Mouse (Mus musculus) bone marrow, adult 2 months (tissue): ENCODE measurements around the gene Pcyox1. TPM values are rescaled to one million over a fixed set of nuclear protein-coding genes. Genes with fewer than 3 reads are reported as not detected.
"Not testable (repeated sequence)": the region's sequence is repeated elsewhere in the genome, so short reads cannot be mapped to it uniquely, and the experiment has no call there.

Source experiments
- H3K27ac ChIP-seq: fragments of 200-500 bp; 2 replicates; pipeline ENCODE4 v1.5.1; 2012; ENCODE audit warnings: low read depth, mild to moderate bottlenecking, control low read depth, inconsistent platforms, low read length; ENCODE audit not compliant: control insufficient read depth, poor library complexity, insufficient read depth
- H3K4me1 ChIP-seq: fragments of 200-500 bp; 2 replicates; pipeline ENCODE4 v1.6.1; 2011; ENCODE audit warnings: low read length; ENCODE audit not compliant: control insufficient read depth, insufficient read depth
- H3K4me3 ChIP-seq: fragments of 200-500 bp; replicated peaks from 2 replicates; pipeline ENCODE3; 2011; ENCODE audit warnings: mild to moderate bottlenecking, low read depth, low read length, control low read depth; ENCODE audit not compliant: control insufficient read depth
- CTCF ChIP-seq: fragments of 200-500 bp; IDR thresholded peaks from 2 replicates; pipeline ENCODE4 v1.5.1; 2011; ENCODE audit warnings: low read length, control low read depth; ENCODE audit not compliant: control insufficient read depth, insufficient read depth
- POLR2A ChIP-seq: fragments of 200-500 bp; IDR thresholded peaks from 2 replicates; pipeline ENCODE4 v1.6.1; 2011; ENCODE audit warnings: low read depth, mild to moderate bottlenecking, control low read depth, low read length, borderline replicate concordance; ENCODE audit not compliant: control insufficient read depth
- WGBS: fragments of 180-500 bp; shearing (Covaris S2); methylation state at CpG from one replicate; pipeline ENCODE4 v1.1.7; 2018; 5-methylcytosine and 5-hydroxymethylcytosine counted together
- polyA plus RNA-seq: library from polyadenylated mRNA; stranded (reverse); fragments of >200 nt; gene quantifications from 2 replicates; pipeline ENCODE4 v1.2.4, GENCODE M21; 2011; ENCODE audit warnings: low replicate concordance; ENCODE audit not compliant: missing spikeins, insufficient read depth, insufficient read length

The Pcyox1 gene
- polyA plus RNA-seq, 1 experiment: 22.8 TPM

GRCm38 (mm10) chr6:86394078-86394720 lies 2.8 kb downstream of the Pcyox1 start:
- Histone ChIP-seq H3K27ac (no peak overlapping the region), H3K4me1 (no peaks in the 10 kb centered on the region; the same call in 1 of the 2 replicates), H3K4me3 (no peak overlapping the region)
- no peak for TF ChIP-seq POLR2A
- TF ChIP-seq CTCF: no peak
- 84% methylated on average over 17 of the region's 17 CpGs for WGBS

- TF ChIP-seq POLR2A (no peak), CTCF (no peak)
- Histone ChIP-seq H3K27ac (no peak overlapping the region), H3K4me3 (no peak overlapping the region), H3K4me1 (no peaks in the 10 kb centered on the region; the same call in 1 of the 2 replicates)
- 89% methylated on average over 1 of the region's 1 CpGs for WGBS
These were observed 3.8 kb downstream of the Pcyox1 start for GRCm38 (mm10) chr6:86393187-86393586.

- Histone ChIP-seq H3K4me3 (no peak overlapping the region), H3K27ac (no peak overlapping the region), H3K4me1 (no peaks in the 10 kb centered on the region; the same call in 1 of the 2 replicates)
- WGBS: 88% methylated on average over 5 of the region's 5 CpGs
- TF ChIP-seq CTCF: no peak
- TF ChIP-seq POLR2A: no peak
These were observed 5.6 kb downstream of the Pcyox1 start for GRCm38 (mm10) chr6:86391326-86391725.

- TF ChIP-seq CTCF (no peak), POLR2A (no peak)
- H3K4me1 ChIP-seq: no peaks in the 10 kb centered on the region
- 90% methylated on average over 18 of the region's 18 CpGs for WGBS
- no peak overlapping the region for H3K4me3 ChIP-seq
- no peak overlapping the region for H3K27ac ChIP-seq
These were observed 8.5 kb downstream of the Pcyox1 start for GRCm38 (mm10) chr6:86388461-86388860.

GRCm38 (mm10) chr6:86387313-86387712 lies 9.6 kb downstream of the Pcyox1 start:
- H3K27ac ChIP-seq: no peak overlapping the region
- TF ChIP-seq CTCF (no peak), POLR2A (no peak)
- H3K4me3 ChIP-seq: no peak overlapping the region
- WGBS: 86% methylated on average over 12 of the region's 12 CpGs
- no peaks in the 10 kb centered on the region for H3K4me1 ChIP-seq

- WGBS: 76% methylated on average over 5 of the region's 5 CpGs
- Histone ChIP-seq H3K4me3 (no peak overlapping the region), H3K27ac (no peak overlapping the region), H3K4me1 (no peaks in the 10 kb centered on the region)
- no peak for TF ChIP-seq CTCF
- TF ChIP-seq POLR2A: no peak
These were observed 11.4 kb downstream of the Pcyox1 start for GRCm38 (mm10) chr6:86385362-86386104.

- TF ChIP-seq CTCF: no peak
- TF ChIP-seq POLR2A: no peak
- Histone ChIP-seq H3K27ac (no peak overlapping the region), H3K4me3 (no peak overlapping the region), H3K4me1 (no peaks in the 10 kb centered on the region)
- 71% methylated on average over 4 of the region's 4 CpGs for WGBS
These were observed 12.3 kb downstream of the Pcyox1 start for GRCm38 (mm10) chr6:86384692-86385091.

GRCm38 (mm10) chr6:86383370-86383769 lies 13.6 kb downstream of the Pcyox1 start:
- WGBS: 67% methylated on average over 16 of the region's 16 CpGs
- Histone ChIP-seq H3K4me1 (no peaks in the 10 kb centered on the region), H3K4me3 (no peak overlapping the region), H3K27ac (no peak overlapping the region)
- TF ChIP-seq POLR2A (no peak), CTCF (no peak)

GRCm38 (mm10) chr6:86382551-86382950 lies 14.4 kb downstream of the Pcyox1 start:
- no peak for TF ChIP-seq CTCF
- no peak for TF ChIP-seq POLR2A
- H3K27ac ChIP-seq: no peak overlapping the region
- no peak overlapping the region for H3K4me3 ChIP-seq
- H3K4me1 ChIP-seq: no peaks in the 10 kb centered on the region

- H3K27ac ChIP-seq, H3K4me1 ChIP-seq, H3K4me3 ChIP-seq: not testable (repeated sequence)
- 64% methylated on average over 8 of the region's 8 CpGs for WGBS
These were observed 16.8 kb downstream of the Pcyox1 start for GRCm38 (mm10) chr6:86380112-86380511.
